Mouse (Mus musculus) stomach, embryonic 14.5 days (tissue): ENCODE measurements around the gene Etv2. TPM values are rescaled to one million over a fixed set of nuclear protein-coding genes. Genes with fewer than 3 reads are reported as not detected.

ENCODE experiments used
- ATAC-seq: fragments of 200-750 bp; cut with Nextera tagmentation; 2 replicates; pipeline ENCODE4 v1.8.0; 2017; ENCODE audit warnings: low read depth, moderate TSS enrichment; ENCODE audit not compliant: insufficient number of reproducible peaks, insufficient read depth, low FRiP score
- H3K27ac ChIP-seq: fragments of 300-500 bp; sonication (generic); 2 replicates; pipeline ENCODE4 v1.5.1; 2014; ENCODE audit warnings: mild to moderate bottlenecking, low read length, moderate library complexity, mixed read lengths
- H3K27me3 ChIP-seq: fragments of 300-500 bp; sonication (generic); 2 replicates; pipeline ENCODE4 v1.6.1; 2014; ENCODE audit warnings: low read length, control low read depth, mixed read lengths; ENCODE audit not compliant: control insufficient read depth, insufficient read depth
- H3K36me3 ChIP-seq: fragments of 300-500 bp; sonication (generic); 2 replicates; pipeline ENCODE4 v1.6.1; 2014; ENCODE audit warnings: mild to moderate bottlenecking, control low read depth, low read length, moderate library complexity, mixed read lengths; ENCODE audit not compliant: control insufficient read depth, insufficient read depth
- H3K4me1 ChIP-seq: fragments of 300-500 bp; sonication (generic); 2 replicates; pipeline ENCODE4 v1.6.1; 2014; ENCODE audit warnings: low read length, control low read depth, mixed read lengths; ENCODE audit not compliant: control insufficient read depth, insufficient read depth
- H3K4me2 ChIP-seq: fragments of 300-500 bp; sonication (generic); replicated peaks from 2 replicates; pipeline ENCODE4 v1.6.1; 2014; ENCODE audit warnings: low read depth, low read length, control low read depth
- H3K4me3 ChIP-seq: fragments of 300-500 bp; sonication (generic); 2 replicates; pipeline ENCODE4 v1.5.1; 2014; ENCODE audit warnings: low read depth, low read length, control low read depth
- H3K9ac ChIP-seq: fragments of 300-500 bp; sonication (generic); replicated peaks from 2 replicates; pipeline ENCODE4 v1.6.1; 2014; ENCODE audit warnings: low read depth, mild to moderate bottlenecking, control low read depth, low read length, moderate library complexity, mixed read lengths
- H3K9me3 ChIP-seq: fragments of 300-500 bp; sonication (generic); 2 replicates; pipeline ENCODE4 v1.6.1; 2016; ENCODE audit warnings: low read depth, low read length, control low read depth; ENCODE audit not compliant: control insufficient read depth
- WGBS: fragments of 180-500 bp; shearing (Covaris S2); extraction: QIAGEN DNeasy Blood & Tissue Kit; methylation state at CpG from one replicate; pipeline ENCODE4 v1.1.7; 2014; 5-methylcytosine and 5-hydroxymethylcytosine counted together
- microRNA-seq: library from miRNA; unstranded; fragments of <30 nt; microRNA quantifications from one replicate; pipeline ENCODE4, GENCODE M21; 2016
- polyA plus RNA-seq: library from polyadenylated mRNA; unstranded; fragments of >200 nt; fragmentation: Nextera tagmentation; extraction: Ambion mirVana; gene quantifications from 2 replicates; pipeline ENCODE4 v1.2.1, GENCODE M21; 2014

Gene Etv2
- polyA plus RNA-seq, 1 experiment from 2014 or later: not detected

DNA sequence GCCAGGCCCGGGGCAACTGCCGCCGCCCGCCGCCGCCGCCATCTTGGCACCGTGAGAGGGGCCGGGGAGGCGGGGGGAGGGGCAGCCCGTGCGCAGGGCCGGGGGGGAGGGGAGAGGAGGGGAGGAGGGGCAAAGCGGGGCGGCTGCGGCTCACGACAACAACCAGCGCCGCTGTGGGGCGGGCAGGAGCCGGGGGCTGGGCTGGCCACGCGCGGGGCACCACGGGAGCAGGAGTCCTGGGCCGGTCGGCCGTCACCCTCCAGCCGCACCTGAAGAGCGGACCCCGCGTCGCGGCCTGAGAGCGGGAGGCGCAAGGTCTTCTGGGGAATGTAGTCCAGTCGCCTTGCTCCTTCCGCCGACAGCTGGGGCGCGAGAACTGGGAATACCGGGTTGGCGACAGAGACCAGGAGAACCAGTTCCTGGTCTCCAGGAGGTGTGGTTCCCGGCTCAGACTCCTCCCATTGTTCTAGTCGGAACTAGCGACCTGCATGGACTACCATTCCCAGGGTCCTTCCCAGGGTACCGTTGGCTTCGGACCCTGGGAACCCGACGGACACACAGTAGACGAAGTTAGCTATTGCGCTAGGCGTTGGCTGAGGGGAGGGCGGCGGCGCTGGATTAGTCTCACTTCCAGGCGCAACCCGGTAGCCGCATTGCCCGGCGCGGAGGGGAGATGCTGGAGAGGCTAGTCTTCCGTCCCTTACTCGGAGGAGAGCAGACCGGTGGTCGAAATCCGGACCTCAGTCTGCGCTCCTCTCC, 46.8 kb downstream of the Etv2 start, which contains the start of gene Kmt2b:
Kmt2b (minus strand) TSS at position 51 of the 759 bp plus-strand sequence.
- Histone ChIP-seq H3K9me3 (no peaks in the 10 kb centered on the region), H3K4me3 (peak within 1 kb of the TSS; percentile 91), H3K27ac (peak within 1 kb of the TSS; percentile 91), H3K27me3 (no peaks in the 10 kb centered on the region), H3K9ac (peak within 1 kb of the TSS; percentile 90), H3K4me2 (peak within 1 kb of the TSS; percentile 94), H3K4me1 (peaks cover 17% of the 10 kb centered on the region; the same call in 1 of the 2 replicates), H3K36me3 (peaks cover 29% of the 10 kb centered on the region)
- peak; percentile 96 for ATAC-seq
- WGBS: 0% methylated on average over 48 of the region's 68 CpGs

GRCm38 (mm10) chr7:30587842-30588667, 47.6 kb downstream of the Etv2 start:
- Histone ChIP-seq H3K27me3 (no peaks in the 10 kb centered on the region), H3K4me3 (peak overlapping the region; percentile 91), H3K27ac (peak overlapping the region; percentile 91), H3K9ac (peak overlapping the region; percentile 90), H3K36me3 (peaks cover 37% of the 10 kb centered on the region), H3K4me2 (peak overlapping the region; percentile 94), H3K9me3 (no peaks in the 10 kb centered on the region), H3K4me1 (peaks cover 17% of the 10 kb centered on the region; the same call in 1 of the 2 replicates)
- 1% methylated on average over 65 of the region's 67 CpGs for WGBS
- ATAC-seq: peak; percentile 6

GRCm38 (mm10) chr7:30586455-30587020, 49.1 kb downstream of the Etv2 start:
- Histone ChIP-seq H3K36me3 (peaks cover 52% of the 10 kb centered on the region), H3K4me2 (no peak overlapping the region; the same call in 1 of the 2 replicates), H3K4me1 (peaks cover 17% of the 10 kb centered on the region; the same call in 1 of the 2 replicates), H3K4me3 (0 out of 2 replicates have a peak overlapping the region, but pooled peaks have one; percentile 91), H3K9me3 (no peaks in the 10 kb centered on the region), H3K27me3 (no peaks in the 10 kb centered on the region), H3K27ac (no peak overlapping the region), H3K9ac (no peak overlapping the region)
- 90% methylated on average over 28 of the region's 28 CpGs for WGBS
- ATAC-seq: no peak

- Histone ChIP-seq H3K4me3 (no peak overlapping the region), H3K4me1 (peaks cover 17% of the 10 kb centered on the region; the same call in 1 of the 2 replicates), H3K9me3 (no peaks in the 10 kb centered on the region), H3K9ac (no peak overlapping the region), H3K36me3 (peaks cover 63% of the 10 kb centered on the region), H3K27me3 (no peaks in the 10 kb centered on the region), H3K4me2 (no peak overlapping the region), H3K27ac (no peak overlapping the region)
- ATAC-seq: no peak
- WGBS: 93% methylated on average over 7 of the region's 7 CpGs
Observed at GRCm38 (mm10) chr7:30585170-30585569, 50.5 kb downstream of the Etv2 start.

DNA sequence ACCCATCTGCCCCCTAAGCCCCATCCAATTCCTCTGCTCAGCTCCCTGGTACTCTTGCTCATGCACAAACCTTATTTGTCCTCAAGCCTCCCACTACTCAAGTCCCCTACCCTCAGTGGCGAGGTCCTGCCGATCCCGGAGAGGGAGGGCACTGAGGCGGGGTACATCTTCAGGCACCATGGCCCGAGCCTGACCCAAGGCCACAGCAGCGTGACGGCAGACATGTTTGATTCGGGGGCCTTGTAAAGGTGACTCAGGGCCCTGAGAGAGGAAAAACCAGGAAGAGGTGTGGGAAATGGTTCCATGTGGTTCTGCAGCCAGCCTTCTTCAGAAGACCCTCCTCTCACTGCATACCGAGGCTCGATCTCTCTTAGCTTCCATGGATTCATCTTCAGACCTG, 51.3 kb downstream of the Etv2 start:
- no peak overlapping the region for H3K4me2 ChIP-seq
- no peak for ATAC-seq
- 93% methylated on average over 10 of the region's 10 CpGs for WGBS

More for the DNA sequence above, 51.3 kb downstream of the Etv2 start:
- Histone ChIP-seq H3K27me3 (no peaks in the 10 kb centered on the region), H3K9me3 (no peaks in the 10 kb centered on the region), H3K27ac (no peak overlapping the region), H3K4me3 (no peak overlapping the region), H3K4me1 (peaks cover 12% of the 10 kb centered on the region; the same call in 1 of the 2 replicates), H3K36me3 (peaks cover 71% of the 10 kb centered on the region), H3K9ac (no peak overlapping the region)

Small RNA genes lying within 50 kb of the gene (microRNA-seq; reads per million reads assigned to microRNA genes)
- gene Mir3569: not detected

Other genes with a start within 250 kb of the Etv2 start
- 47.0 and 56.5 TPM in 2 replicates for gene Tyrobp, start 222.1 kb downstream of the Etv2 start, polyA plus RNA-seq
- gene Hcst, start 216.0 kb downstream of the Etv2 start, polyA plus RNA-seq: 1.1 TPM in 1 of 2 replicates, not detected in the other
- 2.0 and 2.7 TPM in 2 replicates for gene Nfkbid, start 214.1 kb downstream of the Etv2 start, polyA plus RNA-seq
- 37.4 and 39.0 TPM in 2 replicates for gene Aplp1, start 190.3 kb downstream of the Etv2 start, polyA plus RNA-seq
- gene Kirrel2, start 178.2 kb downstream of the Etv2 start, polyA plus RNA-seq: 0.45 and 1.2 TPM in 2 replicates
- gene Nphs1, start 177.5 kb downstream of the Etv2 start, polyA plus RNA-seq: 0.70 TPM in 1 of 2 replicates, not detected in the other
- gene Prodh2, start 142.2 kb downstream of the Etv2 start, polyA plus RNA-seq: not detected in 2 replicates
- gene Arhgap33, start 100.8 kb downstream of the Etv2 start, polyA plus RNA-seq: 13.2 and 13.4 TPM in 2 replicates
- 47.3 and 49.0 TPM in 2 replicates for gene Hspb6, start 83.7 kb downstream of the Etv2 start, polyA plus RNA-seq
- gene Proser3, start 83.6 kb downstream of the Etv2 start, polyA plus RNA-seq: 18.7 and 22.8 TPM in 2 replicates
- 40.8 and 43.7 TPM in 2 replicates for gene Lin37, start 76.0 kb downstream of the Etv2 start, polyA plus RNA-seq
- gene U2af1l4, start 72.6 kb downstream of the Etv2 start, polyA plus RNA-seq: 95.9 and 96.6 TPM in 2 replicates
- 7.1 and 10.0 TPM in 2 replicates for gene Gm49396, start 72.5 kb downstream of the Etv2 start, polyA plus RNA-seq
- 113 and 117 TPM in 2 replicates for gene Psenen, start 72.2 kb downstream of the Etv2 start, polyA plus RNA-seq
- gene Igflr1, start 70.4 kb downstream of the Etv2 start, polyA plus RNA-seq: 1.3 and 2.6 TPM in 2 replicates
- gene Kmt2b, start 47.1 kb downstream of the Etv2 start, polyA plus RNA-seq: 13.2 and 14.2 TPM in 2 replicates
- gene Zbtb32, start 36.9 kb downstream of the Etv2 start, polyA plus RNA-seq: 0.27 and 0.43 TPM in 2 replicates
- gene Upk1a, start 23.0 kb downstream of the Etv2 start, polyA plus RNA-seq: 6.6 and 7.7 TPM in 2 replicates
- gene Cox6b1, start 9.7 kb downstream of the Etv2 start, polyA plus RNA-seq: 976 and 1,066 TPM in 2 replicates
- 85.7 and 96.8 TPM in 2 replicates for gene Rbm42, start 14.5 kb upstream of the Etv2 start, polyA plus RNA-seq
- 48.5 and 50.5 TPM in 2 replicates for gene Haus5, start 29.1 kb upstream of the Etv2 start, polyA plus RNA-seq
- gene Pmis2, start 35.8 kb upstream of the Etv2 start, polyA plus RNA-seq: not detected in 2 replicates
- 0.91 and 2.0 TPM in 2 replicates for gene 2200002J24Rik, start 63.1 kb upstream of the Etv2 start, polyA plus RNA-seq
- 1.8 and 2.3 TPM in 2 replicates for gene Atp4a, start 76.4 kb upstream of the Etv2 start, polyA plus RNA-seq
- gene Tmem147, start 93.7 kb upstream of the Etv2 start, polyA plus RNA-seq: 210 and 215 TPM in 2 replicates
- 0.29 and 0.74 TPM in 2 replicates for gene Gapdhs, start 107.8 kb upstream of the Etv2 start, polyA plus RNA-seq
- gene Sbsn, start 115.6 kb upstream of the Etv2 start, polyA plus RNA-seq: 0.91 and 1.1 TPM in 2 replicates
- gene Dmkn, start 127.9 kb upstream of the Etv2 start, polyA plus RNA-seq: 5.9 and 14.6 TPM in 2 replicates
- gene Krtdap, start 152.0 kb upstream of the Etv2 start, polyA plus RNA-seq: 9.2 and 20.2 TPM in 2 replicates
- 0.55 and 3.4 TPM in 2 replicates for gene Ffar2, start 187.9 kb upstream of the Etv2 start, polyA plus RNA-seq
- gene Ffar3, start 220.3 kb upstream of the Etv2 start, polyA plus RNA-seq: 0.41 TPM in 1 of 2 replicates, not detected in the other
- gene Ffar1, start 225.7 kb upstream of the Etv2 start, polyA plus RNA-seq: not detected in 2 replicates
- gene Cd22, start 244.5 kb upstream of the Etv2 start, polyA plus RNA-seq: 0.35 and 0.80 TPM in 2 replicates